Mouse (Mus musculus): ENCODE results near the gene Pecr.
A peak's percentile ranks its signal among the peaks of the same experiment; 100 is the strongest.

Gene Pecr

GRCm38 (mm10) chr1:72228974-72229373 lies 55.1 kb downstream of the Pecr start:
- no peak for DNase-seq

- no peak for DNase-seq
Observed at GRCm38 (mm10) chr1:72227546-72227945, 56.6 kb downstream of the Pecr start.

GRCm38 (mm10) chr1:72226887-72227481 lies 57.1 kb downstream of the Pecr start:
- no peak for DNase-seq

- no peak for DNase-seq
Observed at GRCm38 (mm10) chr1:72226172-72226886, 57.8 kb downstream of the Pecr start.

GRCm38 (mm10) chr1:72225720-72226171 lies 58.4 kb downstream of the Pecr start:
- peak; percentile 86 for DNase-seq

GRCm38 (mm10) chr1:72225054-72225718 lies 58.9 kb downstream of the Pecr start:
- no peak for DNase-seq

- DNase-seq = no peak
Observed at GRCm38 (mm10) chr1:72220008-72220407, 64.1 kb downstream of the Pecr start.

GRCm38 (mm10) chr1:72219116-72219515 lies 65.0 kb downstream of the Pecr start:
- no peak for DNase-seq

GRCm38 (mm10) chr1:72218626-72219025 lies 65.5 kb downstream of the Pecr start:
- no peak for DNase-seq

- no peak for DNase-seq
Observed at GRCm38 (mm10) chr1:72216761-72217160, 67.4 kb downstream of the Pecr start.

GRCm38 (mm10) chr1:72215174-72215573 lies 68.9 kb downstream of the Pecr start:
- DNase-seq = no peak

GRCm38 (mm10) chr1:72214470-72214961 lies 69.6 kb downstream of the Pecr start:
- no peak for DNase-seq

GRCm38 (mm10) chr1:72213954-72214353 lies 70.2 kb downstream of the Pecr start:
- DNase-seq = no peak

GRCm38 (mm10) chr1:72211701-72212699 lies 72.1 kb downstream of the Pecr start, which contains the start of gene Mreg:
Mreg (minus strand) TSS chr1:72212307.
- DNase-seq = peak; percentile 74

- DNase-seq = peak; percentile 14
Observed at GRCm38 (mm10) chr1:72210803-72211679, 73.1 kb downstream of the Pecr start.

Measured in kidney, adult 18-20 months (tissue).